Mouse (Mus musculus): ENCODE measurements at regions not wholly inside any gene's neighbourhood (a gene's known extent, or its start where the extent isn't known, plus 50 kb on each side); places are given as distances from the start of the nearest gene placed in this dataset.

DNA sequence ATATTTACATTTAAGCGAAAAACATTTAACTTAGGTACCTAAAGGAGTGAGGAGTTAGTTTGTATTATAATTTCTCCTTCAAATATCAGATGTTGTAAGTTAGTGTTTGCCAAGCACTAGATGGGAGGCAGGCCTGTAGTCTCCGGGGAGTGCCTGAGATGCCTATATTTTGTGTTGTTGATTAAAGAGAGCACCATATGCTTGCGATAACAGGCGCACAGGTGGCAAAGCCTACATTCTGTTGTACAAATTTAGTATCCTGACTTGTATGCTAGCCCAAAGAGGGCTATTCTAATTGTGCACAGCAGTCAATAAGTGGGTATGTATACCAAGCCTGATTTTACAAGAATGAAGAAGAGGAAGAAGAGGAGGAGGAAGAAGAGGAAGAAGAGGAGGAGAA, 151.8 kb upstream of the Atxn1 start:
- TF ChIP-seq EP300 (IDR thresholded peaks at IDR 0.05) (no peak), CTCF (IDR thresholded peaks at IDR 0.05) (no peak)

All from lung, postnatal 0 days (tissue).